Mouse (Mus musculus): ENCODE data around the gene B9d2. TPM values are rescaled to one million over a fixed set of nuclear protein-coding genes. Genes with fewer than 3 reads are reported as not detected.

The B9d2 gene
- total RNA-seq, 2 experiments from 2014 or later, result 15.0 to 16.2 TPM

DNA sequence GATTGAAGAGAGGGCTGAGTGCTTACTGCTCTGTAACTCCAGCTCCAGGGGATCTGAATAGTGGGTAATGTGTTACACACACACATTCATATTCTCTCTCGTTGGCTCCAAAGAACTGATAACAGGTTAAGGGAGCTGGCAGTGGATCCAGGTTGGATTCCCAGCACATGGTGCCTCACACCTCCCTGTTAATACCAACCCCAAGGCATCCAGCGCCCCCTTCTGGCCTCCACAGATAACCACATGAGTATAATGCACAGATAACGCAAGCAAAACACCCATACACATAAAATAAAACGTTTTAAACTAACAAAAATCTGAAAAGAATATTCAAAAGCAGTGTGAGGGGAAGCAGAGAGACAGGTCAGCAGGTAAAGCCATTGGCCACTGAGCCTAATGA is 8.1 kb upstream of the B9d2 start:
- DNase-seq (ENCODE audit: low spot score in 2 of 2), result no peak

DNA sequence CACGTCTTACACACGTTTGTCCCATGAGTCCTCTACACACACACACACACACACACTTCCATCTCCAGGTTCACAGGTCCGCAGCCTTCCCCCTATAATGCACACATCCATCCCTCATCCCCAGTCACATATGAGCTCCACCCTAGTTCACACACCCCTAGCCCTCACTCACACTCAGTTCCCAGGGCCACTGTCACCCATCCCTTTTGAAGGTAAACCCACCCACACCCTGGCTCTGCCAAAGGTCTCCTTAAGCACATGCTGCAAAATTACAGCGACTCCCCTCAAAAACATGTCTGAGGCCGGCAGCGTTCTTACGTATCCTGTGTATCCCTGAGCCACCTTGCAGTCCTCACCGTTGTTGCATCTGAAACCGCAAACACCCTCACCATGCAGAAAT is 6.3 kb upstream of the B9d2 start:
- no peak for DNase-seq (ENCODE audit: low spot score in 2 of 2)

DNA sequence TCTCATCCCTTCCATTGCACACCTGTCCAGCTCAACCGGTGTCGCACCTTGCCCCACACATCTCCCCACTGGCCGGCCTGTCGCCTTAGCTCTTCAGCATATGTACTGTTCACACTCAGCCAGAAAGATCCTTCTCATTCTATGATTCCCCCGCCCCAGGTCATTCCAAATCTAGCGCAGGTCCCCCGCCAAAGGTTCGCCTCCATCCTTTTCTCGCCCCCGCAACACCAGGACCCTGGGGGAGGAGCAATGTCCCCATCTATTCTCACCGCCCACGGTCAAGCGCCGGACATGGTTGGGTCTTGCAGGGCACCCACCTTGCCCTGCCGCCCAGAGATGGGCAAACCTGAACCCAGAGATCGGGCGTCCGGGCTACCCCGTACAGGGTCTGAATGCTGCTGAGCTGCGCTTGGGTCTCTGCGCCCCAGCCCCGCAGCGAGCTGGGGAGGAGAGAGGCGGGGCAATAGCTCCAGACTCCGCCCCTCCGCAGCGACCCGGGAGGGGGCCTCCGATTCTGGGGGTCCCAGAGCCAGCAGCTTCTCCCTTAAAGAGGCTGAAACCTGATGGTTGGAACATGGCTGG is 5.8 kb upstream of the B9d2 start, which contains the start of gene Tmem91:
Gene Tmem91, minus strand, starts transcription at position 448 of the 582 bp plus-strand sequence.
- no peak for DNase-seq (ENCODE audit: low spot score in 2 of 2)

DNA sequence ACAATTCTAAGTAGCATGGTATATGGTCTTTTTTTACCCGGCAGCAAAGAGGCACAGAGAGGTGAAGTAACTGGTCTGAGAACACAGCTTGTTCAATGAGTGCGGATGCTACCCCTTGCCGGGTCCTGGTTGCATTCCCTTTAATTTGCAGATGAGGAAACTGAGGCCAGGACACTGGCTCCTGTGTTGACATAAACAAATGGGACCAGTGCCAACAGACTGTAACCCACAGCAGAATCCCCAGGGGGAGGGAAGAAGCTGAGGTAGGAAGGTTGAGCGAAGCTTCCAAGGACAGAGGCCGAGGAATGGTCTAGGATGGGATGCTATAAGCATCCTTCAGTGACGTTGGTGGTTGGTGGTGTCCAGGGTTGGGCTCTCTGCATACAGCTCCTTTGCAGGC is 5.2 kb upstream of the B9d2 start:
- DNase-seq (ENCODE audit: low spot score in 2 of 2), result no peak

DNA sequence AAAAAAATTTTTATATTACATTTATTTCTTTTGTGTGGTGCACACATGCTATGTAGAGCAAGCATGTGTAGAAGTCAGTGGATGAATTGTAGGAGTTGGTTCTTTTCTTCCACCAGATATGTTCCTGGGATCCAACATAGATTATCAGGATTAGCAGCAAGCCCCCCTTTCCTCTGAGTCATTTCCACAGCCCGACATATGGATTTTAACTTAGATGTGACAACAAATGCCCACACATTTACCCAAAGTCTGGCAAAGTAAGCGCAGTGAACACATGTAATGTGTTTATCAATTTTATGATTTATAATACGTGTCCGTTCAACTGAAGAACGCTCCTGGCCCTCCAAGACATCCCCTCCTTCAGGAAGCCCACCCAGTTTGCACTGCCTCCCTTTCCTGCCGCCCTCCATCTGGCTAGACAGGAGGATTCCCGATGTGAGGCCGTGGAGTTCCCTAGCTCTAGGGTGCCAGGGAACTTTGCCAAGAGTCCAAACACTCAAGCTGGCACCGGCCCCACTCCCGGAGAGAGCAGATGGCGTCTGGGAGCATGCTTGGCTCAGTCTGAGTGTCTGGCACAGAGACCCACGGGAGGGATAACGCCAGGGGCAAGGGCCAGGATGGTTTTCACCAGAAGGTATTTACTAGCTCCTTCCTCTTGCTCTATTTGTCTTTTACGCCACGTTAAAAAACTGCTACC is 4.3 kb upstream of the B9d2 start:
- DNase-seq (ENCODE audit: low spot score in 2 of 2), result peak; percentile 42 to 58

DNA sequence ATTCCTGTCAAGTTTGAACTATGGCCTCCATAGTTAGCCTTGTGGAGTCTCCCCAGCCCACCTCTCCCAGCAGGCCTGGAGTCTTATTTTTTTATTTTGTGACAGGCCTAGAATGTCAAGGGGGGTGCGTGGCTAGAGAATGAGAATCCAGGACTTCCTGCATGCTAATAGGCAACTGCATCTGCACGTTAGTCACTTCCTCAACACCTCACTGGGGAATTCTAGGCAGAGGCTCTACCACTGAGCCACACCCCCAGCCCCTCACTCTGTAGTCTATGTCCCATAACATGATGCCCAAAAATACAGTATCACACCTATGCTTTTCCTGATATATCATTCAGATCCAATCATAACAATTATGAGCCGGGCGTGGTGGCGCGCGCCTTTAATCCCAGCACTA is 3.6 kb upstream of the B9d2 start:
- no peak for DNase-seq (ENCODE audit: low spot score in 2 of 2)

- DNase-seq (ENCODE audit: low spot score in 2 of 2), result no peak
These were observed 609 bp upstream of the B9d2 start for GRCm38 (mm10) chr7:25679971-25680370.

GRCm38 (mm10) chr7:25681341-25682231 is 1.0 kb downstream of the B9d2 start:
- no peak for DNase-seq (ENCODE audit: low spot score in 2 of 2)

DNA sequence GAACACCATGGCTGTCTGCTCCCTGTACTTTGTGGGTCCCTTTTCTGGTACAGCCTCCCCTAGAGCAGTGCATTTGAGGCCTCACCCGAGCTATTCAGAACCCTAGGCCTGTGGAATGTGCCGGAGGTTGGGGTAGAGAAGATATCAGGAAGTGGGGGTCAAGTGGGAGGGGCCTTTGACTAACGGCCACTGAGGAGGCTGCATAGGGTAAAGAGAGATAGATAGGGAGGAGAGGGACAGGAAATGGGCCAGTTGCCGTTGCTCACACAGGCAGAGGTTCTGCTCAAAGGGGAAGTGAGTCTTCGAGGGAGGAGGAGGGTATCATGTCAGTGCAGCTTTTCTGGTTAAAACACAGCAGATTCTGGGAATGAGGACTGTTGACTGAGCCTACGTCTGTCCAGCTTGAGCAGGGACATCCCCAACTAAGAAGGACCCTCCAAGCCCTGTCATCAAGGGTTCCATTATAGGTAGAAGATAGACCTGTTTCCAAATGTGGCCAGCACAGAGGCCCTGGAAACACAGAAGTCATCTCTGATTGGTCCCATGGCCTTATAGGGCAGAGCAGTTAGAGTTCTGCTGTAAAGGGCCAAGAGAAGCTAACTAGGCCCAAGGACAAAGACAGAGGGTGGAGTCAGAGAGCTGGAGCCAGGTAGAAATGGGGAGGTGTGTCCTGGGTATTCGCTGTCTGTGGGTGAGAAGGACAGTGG is 3.0 kb downstream of the B9d2 start:
- DNase-seq (ENCODE audit: low spot score in 2 of 2), result no peak

- DNase-seq (ENCODE audit: low spot score in 2 of 2), result no peak
These were observed 4.1 kb downstream of the B9d2 start for GRCm38 (mm10) chr7:25684659-25685058.

GRCm38 (mm10) chr7:25685926-25686470 is 5.4 kb downstream of the B9d2 start:
- DNase-seq (ENCODE audit: low spot score in 2 of 2), result no peak

- DNase-seq (ENCODE audit: low spot score in 2 of 2), result peak; percentile 71 to 87
These were observed 6.3 kb downstream of the B9d2 start, which contains the start of gene Tgfb1 for GRCm38 (mm10) chr7:25686680-25687531. Tgfb1 (plus strand) TSS chr7:25687002.

DNA sequence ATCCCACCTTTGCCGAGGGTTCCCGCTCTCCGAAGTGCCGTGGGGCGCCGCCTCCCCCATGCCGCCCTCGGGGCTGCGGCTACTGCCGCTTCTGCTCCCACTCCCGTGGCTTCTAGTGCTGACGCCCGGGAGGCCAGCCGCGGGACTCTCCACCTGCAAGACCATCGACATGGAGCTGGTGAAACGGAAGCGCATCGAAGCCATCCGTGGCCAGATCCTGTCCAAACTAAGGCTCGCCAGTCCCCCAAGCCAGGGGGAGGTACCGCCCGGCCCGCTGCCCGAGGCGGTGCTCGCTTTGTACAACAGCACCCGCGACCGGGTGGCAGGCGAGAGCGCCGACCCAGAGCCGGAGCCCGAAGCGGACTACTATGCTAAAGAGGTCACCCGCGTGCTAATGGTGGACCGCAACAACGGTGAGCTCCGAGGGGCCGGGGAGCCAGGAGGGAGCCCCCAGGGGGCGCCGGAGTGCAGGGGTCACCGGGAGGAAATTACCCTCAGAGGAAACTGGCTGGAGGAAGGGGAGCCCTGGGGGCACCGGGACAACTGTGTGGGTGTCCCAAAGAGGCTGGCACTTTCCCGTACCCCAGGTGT is 7.3 kb downstream of the B9d2 start:
- peak; percentile 44 to 72 for DNase-seq (ENCODE audit: low spot score in 2 of 2)

GRCm38 (mm10) chr7:25688810-25689586 is 8.4 kb downstream of the B9d2 start:
- DNase-seq (ENCODE audit: low spot score in 2 of 2), result peak; percentile 57 to 74

DNA sequence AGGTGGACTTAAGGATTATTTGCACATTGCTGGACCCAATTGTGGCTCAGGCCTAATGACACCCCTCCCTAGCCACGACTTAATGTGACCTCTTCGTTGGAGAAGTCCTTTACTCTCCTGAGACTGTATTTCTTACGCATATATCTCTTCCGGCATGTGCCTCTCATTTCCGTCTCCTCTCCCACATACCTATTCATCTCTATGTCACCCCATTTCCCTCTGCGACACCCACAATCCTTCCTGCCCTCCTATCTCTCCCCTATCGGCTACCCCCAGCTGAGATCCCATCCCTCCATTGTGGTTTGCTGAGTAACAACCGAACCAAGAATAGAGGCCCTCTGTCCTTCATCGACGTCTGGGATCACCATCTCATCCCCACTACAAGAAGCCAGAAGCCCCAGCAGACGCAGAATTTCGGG is 9.0 kb downstream of the B9d2 start:
- no peak for DNase-seq (ENCODE audit: low spot score in 2 of 2)

GRCm38 (mm10) chr7:25690051-25690450 is 9.5 kb downstream of the B9d2 start:
- no peak for DNase-seq (ENCODE audit: low spot score in 2 of 2)

DNA sequence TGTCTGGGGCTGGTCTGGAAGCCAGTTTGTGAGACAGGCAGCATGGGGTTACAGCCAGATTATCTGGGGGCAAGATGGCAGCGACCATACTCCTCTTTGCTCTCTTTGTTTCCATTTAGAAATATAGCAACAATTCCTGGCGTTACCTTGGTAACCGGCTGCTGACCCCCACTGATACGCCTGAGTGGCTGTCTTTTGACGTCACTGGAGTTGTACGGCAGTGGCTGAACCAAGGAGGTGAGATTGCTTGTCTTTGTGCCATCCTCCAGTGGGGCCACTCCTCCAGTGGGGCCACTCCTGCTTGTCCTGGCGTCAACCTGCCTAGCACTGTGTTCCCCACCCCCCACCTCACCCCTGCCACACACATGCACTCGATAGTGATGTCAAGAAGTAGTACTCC is 13.5 kb downstream of the B9d2 start:
- no peak for DNase-seq (ENCODE audit: low spot score in 2 of 2)

- DNase-seq (ENCODE audit: low spot score in 2 of 2), result no peak
These were observed 19.3 kb downstream of the B9d2 start for GRCm38 (mm10) chr7:25699851-25700250.

DNA sequence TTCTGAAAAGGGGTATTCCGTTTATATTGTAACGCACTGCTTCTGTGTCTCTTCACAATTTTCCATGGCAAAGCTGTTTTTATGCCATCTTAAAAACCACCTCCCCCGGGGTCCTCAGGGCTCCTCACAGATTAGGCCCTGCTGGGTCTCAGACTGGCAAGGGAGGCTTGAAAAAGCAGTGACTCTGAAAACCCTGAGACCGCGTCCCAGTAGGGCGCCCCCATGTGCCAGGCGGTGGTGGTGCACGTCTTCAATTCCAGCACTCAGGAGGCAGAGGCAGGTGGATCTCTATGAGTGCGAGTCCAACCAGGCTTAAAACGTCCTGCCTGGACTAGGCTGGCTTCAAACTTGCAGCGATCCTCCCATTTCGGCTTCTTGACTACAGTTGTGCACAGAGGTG is 20.2 kb downstream of the B9d2 start:
- DNase-seq (ENCODE audit: low spot score in 2 of 2), result no peak
